ENCODE assay signal across 19 mouse cellular contexts in genomic region chr12:52445731-52446130, GRCm38 (mm10). TPM values are rescaled to one million over a fixed set of nuclear protein-coding genes. Genes with fewer than 3 reads are reported as not detected.
DNase-seq lines count a peak whose midpoint lies in the region; ATAC-seq and TF ChIP-seq lines count a peak whose summit lies in the region.
"Had no signal": no experiment of that assay in that cellular context is flagged by ENCODE, and none has a peak within 500 bp of the region (broad histone marks: within the 10 kb centered on the region; RNA-seq: fewer than 3 reads in every experiment).

No protein-coding gene starts in this region.

- peak overlapping the region; percentile 99 for H3K27ac ChIP-seq in liver, adult 2 months (replicated peaks; ENCODE audit: insufficient read depth, low read depth, low read length)
- peak overlapping the region; percentile 56; the same call in 1 of the 2 replicates for H3K27ac ChIP-seq in liver, embryonic 13.5 days
- H3K27ac ChIP-seq: forebrain, embryonic 15.5 days; limb, embryonic 15.5 days had no signal

- no peak for TF ChIP-seq CTCF in liver, adult 2 months (IDR thresholded peaks at IDR 0.05; ENCODE audit: low read depth, low read length)

- peaks cover 18% of the 10 kb centered on the region for H3K4me1 ChIP-seq in liver, adult 2 months (ENCODE audit: control insufficient read depth, insufficient read depth, low read length)
- 0 out of 2 replicates have a peak, but pooled peaks cover 4% of the 10 kb centered on the region for H3K4me1 ChIP-seq in liver, embryonic 13.5 days (replicated peaks)
- H3K4me1 ChIP-seq: forebrain, embryonic 15.5 days had no signal

- peak; percentile 99 for DNase-seq in liver, adult 2 months (ENCODE audit: extremely low read depth, low read depth, low spot score)
- DNase-seq in liver = no peak
- peak; percentile 81 for DNase-seq in kidney, adult 9 months
- no peak for DNase-seq in liver, embryonic 13.5 days
- peak; percentile 74 for DNase-seq in yolk sac, embryonic 10.5 days (ENCODE audit: low spot score)
- no peak for DNase-seq in thymus, postnatal 14 days
- no peak for DNase-seq in spleen, adult 12 weeks (ENCODE audit: low spot score)
- DNase-seq: adrenal gland, postnatal 14 days; cerebellum, adult 11-12 months; cerebellum, postnatal 36 days; layer of hippocampus, adult 9-11 months; lung, postnatal 4 days; thymus, adult 18-20 months had no signal

- ATAC-seq in liver, embryonic 13.5 days (ENCODE audit: low read depth) = 0 out of 2 replicates have a peak, but pooled peaks have one; percentile 51
- ATAC-seq: activated CD4-positive, CD25-positive, alpha-beta regulatory T cell, adult 4 months; forebrain, embryonic 15.5 days; Patski had no signal

- H3K36me3 ChIP-seq in liver, adult 2 months (ENCODE audit: control insufficient read depth, insufficient read depth, low read length) = no peaks in the 10 kb centered on the region
- no peaks in the 10 kb centered on the region for H3K36me3 ChIP-seq in liver, embryonic 13.5 days
- H3K36me3 ChIP-seq: forebrain, embryonic 15.5 days; limb, embryonic 15.5 days had no signal

- H3K27me3 ChIP-seq in liver, adult 2 months (ENCODE audit: control insufficient read depth, insufficient read depth, low read length) = no peaks in the 10 kb centered on the region
- H3K27me3 ChIP-seq in liver, embryonic 13.5 days = no peaks in the 10 kb centered on the region
- H3K27me3 ChIP-seq: forebrain, embryonic 15.5 days; limb, embryonic 15.5 days; Patski had no signal

- TF ChIP-seq POLR2A in liver, adult 2 months (IDR thresholded peaks at IDR 0.05; ENCODE audit: extremely low read depth, insufficient read depth, low read length) = 0 out of 2 replicates have a peak, but pooled peaks have one; percentile 25

- no peak overlapping the region for H3K4me3 ChIP-seq in liver, adult 2 months (ENCODE audit: insufficient read depth, low read depth, low read length)
- H3K4me3 ChIP-seq in liver, embryonic 13.5 days (replicated peaks) = no peak overlapping the region
- H3K4me3 ChIP-seq: forebrain, embryonic 15.5 days; limb, embryonic 15.5 days; myocyte had no signal

- no peaks in the 10 kb centered on the region for H3K79me2 ChIP-seq in liver, adult 2 months (ENCODE audit: control insufficient read depth, insufficient read depth, low read length)

- peak overlapping the region; percentile 75 for H3K9ac ChIP-seq in liver, adult 2 months (ENCODE audit: low read depth, low read length)
- no peak overlapping the region for H3K9ac ChIP-seq in liver, embryonic 13.5 days
- H3K9ac ChIP-seq: forebrain, embryonic 15.5 days; limb, embryonic 15.5 days had no signal

- H3K4me2 ChIP-seq in liver, embryonic 13.5 days = no peak overlapping the region
- H3K4me2 ChIP-seq: forebrain, embryonic 15.5 days; limb, embryonic 15.5 days; midbrain, embryonic 11.5 days had no signal

- H3K9me3 ChIP-seq in liver, embryonic 13.5 days (replicated peaks) = no peaks in the 10 kb centered on the region
- H3K9me3 ChIP-seq: forebrain, embryonic 15.5 days; limb, embryonic 15.5 days had no signal

- 15% methylated on average over 2 of the region's 2 CpGs for WGBS in liver, adult 2 months
- 37% methylated on average over 2 of the region's 2 CpGs for WGBS in liver, embryonic 13.5 days (ENCODE audit: insufficient replicate concordance)

RNA-seq across cellular contexts. Expression of gene Arhgap5, which starts 58.0 kb away (rescaled TPM):
- 83.8 and 92.7 TPM in 2 replicates for total RNA-seq in liver, adult 2 months (2014; rRNA removed)
- polyA plus RNA-seq in liver, adult 2 months (2012; rRNA removed) = 3.1 and 3.5 TPM in 2 replicates
- 7.5 and 10.1 TPM in 2 replicates for polyA plus RNA-seq in liver, embryonic 13.5 days (2015; fragmentation: Nextera tagmentation; extraction: Ambion mirVana)

Comparison
In these comparisons a context has a peak if more than half of its experiments do, and no peak if none do; other contexts are left out.
1. DNase-seq: peak in liver, adult 2 months (single experiment), kidney, adult 9 months (single experiment) and yolk sac, embryonic 10.5 days (single experiment); none in liver (single experiment), liver, embryonic 13.5 days (single experiment), thymus, postnatal 14 days (single experiment) and spleen, adult 12 weeks (single experiment).